Mouse (Mus musculus) brain, embryonic 14.5 days (tissue): Measurements from ENCODE around the gene Htra3.

ENCODE experiments used
- CTCF ChIP-seq: fragments of 200-500 bp; IDR thresholded peaks from 2 replicates; pipeline ENCODE4 v1.5.1; 2012; ENCODE audit warnings: inconsistent platforms, mild to moderate bottlenecking, moderate library complexity, borderline replicate concordance; ENCODE audit not compliant: insufficient read depth, insufficient read length; ENCODE audit errors: extremely low read depth
- POLR2A ChIP-seq: fragments of 200-500 bp; IDR thresholded peaks from 2 replicates; pipeline ENCODE4 v1.6.1; 2012; ENCODE audit warnings: mild to moderate bottlenecking, inconsistent platforms, borderline replicate concordance; ENCODE audit not compliant: poor library complexity, insufficient read depth, insufficient read length, severe bottlenecking; ENCODE audit errors: extremely low read depth

DNA sequence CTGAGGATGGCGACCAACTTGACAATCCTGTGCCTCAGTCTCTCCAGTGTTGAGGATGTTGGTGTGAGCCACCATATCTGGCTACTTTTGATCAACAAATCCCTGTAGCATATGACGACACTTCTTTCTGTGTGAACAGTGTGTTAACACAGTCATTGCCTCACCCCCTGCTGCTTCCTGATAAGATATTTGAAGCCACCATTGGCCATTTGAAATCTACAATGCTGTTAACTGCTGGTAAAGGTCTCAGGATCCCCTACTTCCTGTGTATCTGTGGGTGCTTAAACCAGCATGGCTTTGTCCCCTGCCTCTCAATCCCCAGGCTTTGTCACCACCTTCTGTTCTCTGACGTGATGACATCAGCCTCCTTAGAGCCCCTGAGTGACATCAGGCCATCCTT lies 5.5 kb upstream of the Htra3 start:
- TF ChIP-seq CTCF = no peak
- TF ChIP-seq POLR2A = no peak
